Mouse (Mus musculus) lung, adult 2 months (tissue): ENCODE measurements around the gene Rwdd4a.

Experiments
- CTCF ChIP-seq: fragments of 200-500 bp; IDR thresholded peaks from 2 replicates; pipeline ENCODE4 v1.5.1; 2011; ENCODE audit warnings: mild to moderate bottlenecking, low read length, control low read depth; ENCODE audit not compliant: insufficient read depth
- POLR2A ChIP-seq: fragments of 200-500 bp; IDR thresholded peaks from 2 replicates; pipeline ENCODE4 v1.6.1; 2011; ENCODE audit warnings: low read depth, mild to moderate bottlenecking, control low read depth, low read length, borderline replicate concordance; ENCODE audit errors: extremely low read depth

DNA sequence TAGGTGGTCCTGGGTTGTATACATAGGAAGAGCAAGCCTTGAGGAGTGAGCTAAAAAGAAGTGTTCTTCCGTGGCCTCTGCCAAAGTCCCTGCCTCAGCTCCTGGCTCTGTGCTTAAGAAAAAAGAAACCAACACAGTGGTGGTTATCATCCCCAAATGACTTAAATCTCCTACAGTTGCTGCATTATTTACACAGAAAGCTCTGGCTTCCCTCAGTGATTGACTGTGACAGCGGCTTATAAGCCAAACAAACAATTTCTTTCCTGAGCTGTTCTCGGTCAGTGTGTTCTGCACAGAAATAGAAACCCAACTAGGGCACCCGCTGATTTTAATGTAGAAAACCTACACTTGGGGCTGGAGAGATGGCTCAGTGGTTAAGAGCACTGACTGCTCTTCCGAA is 34.6 kb downstream of the Rwdd4a start:
- TF ChIP-seq CTCF (no peak), POLR2A (no peak)
